Mouse (Mus musculus) heart, embryonic 11.5 days (tissue): ENCODE measurements around the gene Mrm2. TPM values are rescaled to one million over a fixed set of nuclear protein-coding genes. Genes with fewer than 3 reads are reported as not detected.
A peak's percentile ranks its signal among the peaks of the same experiment; 100 is the strongest.
"Not testable (repeated sequence)": the region's sequence is repeated elsewhere in the genome, so short reads cannot be mapped to it uniquely, and the experiment has no call there.

ENCODE experiments used
- ATAC-seq: fragments of 200-750 bp; cut with Nextera tagmentation; replicated peaks from 2 replicates; pipeline ENCODE4 v1.8.0; 2017; ENCODE audit warnings: moderate library complexity; ENCODE audit not compliant: insufficient number of reproducible peaks, low FRiP score, low TSS enrichment
- H3K27ac ChIP-seq: fragments of 300-500 bp; sonication (generic); 2 replicates; pipeline ENCODE4 v1.5.1; 2014; ENCODE audit warnings: mild to moderate bottlenecking, low read depth, low read length
- H3K27me3 ChIP-seq: fragments of 300-500 bp; sonication (generic); 2 replicates; pipeline ENCODE4 v1.6.1; 2014; ENCODE audit warnings: mild to moderate bottlenecking, low read length, mixed read lengths; ENCODE audit not compliant: control insufficient read depth, insufficient read depth
- H3K36me3 ChIP-seq: fragments of 300-500 bp; sonication (generic); 2 replicates; pipeline ENCODE4 v1.6.1; 2014; ENCODE audit warnings: mild to moderate bottlenecking, low read length, moderate library complexity, mixed read lengths; ENCODE audit not compliant: control insufficient read depth, insufficient read depth
- H3K4me1 ChIP-seq: fragments of 300-500 bp; sonication (generic); 2 replicates; pipeline ENCODE4 v1.6.1; 2014; ENCODE audit warnings: low read length; ENCODE audit not compliant: control insufficient read depth, insufficient read depth
- H3K4me2 ChIP-seq: fragments of 300-500 bp; sonication (generic); 2 replicates; pipeline ENCODE4 v1.6.1; 2014; ENCODE audit warnings: mild to moderate bottlenecking, moderate library complexity
- H3K4me3 ChIP-seq: fragments of 300-500 bp; sonication (generic); 2 replicates; pipeline ENCODE4 v1.5.1; 2014; ENCODE audit warnings: low read depth, low read length
- H3K9ac ChIP-seq: fragments of 300-500 bp; sonication (generic); 2 replicates; pipeline ENCODE4 v1.6.1; 2014; ENCODE audit warnings: mild to moderate bottlenecking, low read depth, low read length, moderate library complexity
- H3K9me3 ChIP-seq: fragments of 300-500 bp; sonication (generic); replicated peaks from 2 replicates; pipeline ENCODE4 v1.6.1; 2016; ENCODE audit warnings: low read length; ENCODE audit not compliant: control insufficient read depth
- WGBS: fragments of 180-500 bp; shearing (Covaris S2); extraction: QIAGEN DNeasy Blood & Tissue Kit; methylation state at CpG from one replicate; pipeline ENCODE4 v1.1.7; 2014; ENCODE audit not compliant: insufficient replicate concordance; 5-methylcytosine and 5-hydroxymethylcytosine counted together
- polyA plus RNA-seq: library from polyadenylated mRNA; unstranded; fragments of >200 nt; fragmentation: Nextera tagmentation; extraction: Ambion mirVana; gene quantifications from 2 replicates; pipeline ENCODE4 v1.2.1, GENCODE M21; 2014

Gene Mrm2
- polyA plus RNA-seq, 1 experiment from 2014 or later: 17.1 TPM

DNA sequence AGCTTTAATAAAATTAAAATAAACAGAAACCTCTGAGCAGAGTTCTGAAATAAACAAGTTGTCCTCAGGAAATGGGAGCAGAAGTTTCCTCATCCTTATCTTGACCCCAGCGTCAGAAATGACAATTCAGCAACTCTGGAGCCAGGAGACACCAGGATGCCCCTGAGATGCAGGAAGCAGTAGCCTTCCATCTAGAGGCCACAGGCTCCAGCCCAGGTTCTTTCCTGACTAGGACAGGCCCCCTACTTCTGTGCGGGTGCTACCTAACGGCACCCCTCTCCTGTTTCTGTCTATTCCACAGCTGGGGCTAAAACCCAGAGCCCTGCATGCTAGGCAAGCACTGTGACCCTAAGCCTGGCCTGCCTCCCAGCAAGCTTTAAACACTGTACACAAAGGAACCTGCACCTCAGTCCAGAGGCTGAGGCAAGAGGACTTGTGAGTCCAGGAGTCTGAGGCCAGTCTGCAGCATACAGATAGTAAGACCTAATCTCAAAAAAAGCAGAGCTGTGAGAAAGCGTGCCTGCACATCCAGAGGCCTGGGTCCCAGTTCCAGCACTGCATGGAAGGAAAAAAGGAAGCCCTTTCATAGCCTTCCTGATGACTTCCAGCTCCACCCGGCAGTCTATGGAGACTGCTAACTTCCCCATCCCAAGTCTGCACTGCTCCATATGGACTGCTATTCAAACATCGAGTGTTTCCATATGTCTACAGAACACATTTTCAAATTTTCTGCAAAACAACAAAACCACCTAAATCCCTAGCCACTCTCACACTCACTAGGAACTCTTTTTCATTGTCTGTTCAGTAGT, 39.0 kb upstream of the Mrm2 start:
- no peaks in the 10 kb centered on the region for H3K27me3 ChIP-seq
- ATAC-seq: no peak

GRCm38 (mm10) chr5:140369466-140369865, 37.8 kb upstream of the Mrm2 start:
- Histone ChIP-seq H3K4me1 (peaks cover 11% of the 10 kb centered on the region), H3K27ac (no peak overlapping the region), H3K9me3 (no peaks in the 10 kb centered on the region), H3K27me3 (no peaks in the 10 kb centered on the region), H3K36me3 (no peaks in the 10 kb centered on the region), H3K9ac (no peak overlapping the region), H3K4me3 (no peak overlapping the region), H3K4me2 (no peak overlapping the region)
- WGBS: 56% methylated on average over 2 of the region's 2 CpGs
- ATAC-seq: no peak

More for the DNA sequence above, 39.0 kb upstream of the Mrm2 start:
- no peak overlapping the region for H3K4me2 ChIP-seq
- no peaks in the 10 kb centered on the region for H3K36me3 ChIP-seq
- H3K9me3 ChIP-seq: no peaks in the 10 kb centered on the region
- H3K4me3 ChIP-seq: no peak overlapping the region
- peak overlapping the region; percentile 71 for H3K27ac ChIP-seq
- peaks cover 11% of the 10 kb centered on the region for H3K4me1 ChIP-seq
- H3K9ac ChIP-seq: peak overlapping the region; percentile 46; the same call in 1 of the 2 replicates
- 56% methylated on average over 6 of the region's 6 CpGs for WGBS

DNA sequence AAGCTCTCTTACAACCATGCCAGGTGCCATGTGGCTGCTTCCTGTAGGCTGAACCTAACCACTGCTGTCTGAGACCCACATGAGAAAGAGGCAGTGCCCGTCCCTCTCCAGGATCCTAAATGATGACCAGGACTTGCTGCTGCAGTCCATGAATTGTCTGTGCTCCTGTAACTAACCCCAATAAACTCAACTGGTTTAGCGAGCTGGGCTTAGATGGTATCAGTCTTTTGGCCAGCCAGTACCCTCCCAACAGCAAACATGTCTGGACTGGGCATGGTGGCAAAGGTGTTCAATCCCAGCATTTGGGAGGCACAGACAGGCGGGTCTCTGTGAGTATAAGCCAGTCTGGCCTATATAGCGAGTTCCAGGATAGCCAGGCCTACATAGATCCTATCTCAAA, 37.2 kb upstream of the Mrm2 start:
- Histone ChIP-seq H3K9ac (no peak overlapping the region), H3K9me3 (no peaks in the 10 kb centered on the region), H3K4me2 (no peak overlapping the region), H3K27ac (no peak overlapping the region), H3K4me3 (no peak overlapping the region), H3K4me1 (peaks cover 11% of the 10 kb centered on the region), H3K36me3 (no peaks in the 10 kb centered on the region), H3K27me3 (no peaks in the 10 kb centered on the region)
- 93% methylated on average over 4 of the region's 4 CpGs for WGBS
- no peak for ATAC-seq

GRCm38 (mm10) chr5:140368126-140368525, 36.4 kb upstream of the Mrm2 start:
- not testable (repeated sequence) for H3K4me3 ChIP-seq, H3K4me2 ChIP-seq, H3K27me3 ChIP-seq, H3K9ac ChIP-seq, H3K36me3 ChIP-seq, H3K27ac ChIP-seq, ATAC-seq, H3K9me3 ChIP-seq
- 89% methylated on average over 2 of the region's 2 CpGs for WGBS
- peaks cover 11% of the 10 kb centered on the region for H3K4me1 ChIP-seq

GRCm38 (mm10) chr5:140364415-140364814, 32.7 kb upstream of the Mrm2 start:
- Histone ChIP-seq H3K9me3 (no peaks in the 10 kb centered on the region), H3K4me2 (no peak overlapping the region), H3K4me3 (no peak overlapping the region), H3K9ac (no peak overlapping the region), H3K27ac (no peak overlapping the region), H3K4me1 (0 out of 2 replicates have a peak, but pooled peaks cover under 1% of the 10 kb centered on the region), H3K36me3 (no peaks in the 10 kb centered on the region), H3K27me3 (no peaks in the 10 kb centered on the region)
- ATAC-seq: no peak
- WGBS: 89% methylated on average over 5 of the region's 5 CpGs

- Histone ChIP-seq H3K4me1 (no peaks in the 10 kb centered on the region), H3K9me3 (no peaks in the 10 kb centered on the region), H3K36me3 (peaks cover 11% of the 10 kb centered on the region), H3K4me3 (no peak overlapping the region), H3K9ac (no peak overlapping the region), H3K27me3 (no peaks in the 10 kb centered on the region), H3K4me2 (no peak overlapping the region), H3K27ac (no peak overlapping the region)
- WGBS: 82% methylated on average over 14 of the region's 14 CpGs
- no peak for ATAC-seq
Observed at GRCm38 (mm10) chr5:140359930-140360674, 28.4 kb upstream of the Mrm2 start.

- Histone ChIP-seq H3K9ac (no peak overlapping the region), H3K4me2 (no peak overlapping the region), H3K4me1 (no peaks in the 10 kb centered on the region), H3K4me3 (no peak overlapping the region), H3K27me3 (no peaks in the 10 kb centered on the region), H3K27ac (no peak overlapping the region), H3K9me3 (0 out of 2 replicates have a peak, but pooled peaks cover 2% of the 10 kb centered on the region), H3K36me3 (peaks cover 30% of the 10 kb centered on the region)
- 83% methylated on average over 3 of the region's 3 CpGs for WGBS
- no peak for ATAC-seq
Observed at GRCm38 (mm10) chr5:140357466-140357865, 25.8 kb upstream of the Mrm2 start.

GRCm38 (mm10) chr5:140355934-140356333, 24.2 kb upstream of the Mrm2 start:
- Histone ChIP-seq H3K27ac (no peak overlapping the region), H3K27me3 (no peaks in the 10 kb centered on the region), H3K4me3 (no peak overlapping the region), H3K9me3 (0 out of 2 replicates have a peak, but pooled peaks cover 2% of the 10 kb centered on the region), H3K4me2 (no peak overlapping the region), H3K36me3 (peaks cover 41% of the 10 kb centered on the region), H3K4me1 (no peaks in the 10 kb centered on the region), H3K9ac (no peak overlapping the region)
- 88% methylated on average over 11 of the region's 11 CpGs for WGBS
- ATAC-seq: no peak
